Mouse (Mus musculus): ENCODE results near the gene Acsf2. TPM values are rescaled to one million over a fixed set of nuclear protein-coding genes. Genes with fewer than 3 reads are reported as not detected.

The Acsf2 gene
- polyA plus RNA-seq, 1 experiment from 2014 or later = 1.7 TPM

- H3K9me3 ChIP-seq = 0 out of 2 replicates have a peak, but pooled peaks cover 3% of the 10 kb centered on the region
- no peak overlapping the region for H3K4me3 ChIP-seq (replicated peaks)
- H3K9ac ChIP-seq (replicated peaks) = no peak overlapping the region
- H3K27me3 ChIP-seq = 0 out of 2 replicates have a peak, but pooled peaks cover 3% of the 10 kb centered on the region
- no peaks in the 10 kb centered on the region for H3K36me3 ChIP-seq
- no peak overlapping the region for H3K4me2 ChIP-seq (replicated peaks)
- ATAC-seq = no peak
- H3K4me1 ChIP-seq (replicated peaks) = no peaks in the 10 kb centered on the region
- no peak overlapping the region for H3K27ac ChIP-seq
Measured at GRCm38 (mm10) chr11:94621458-94621852, 19.8 kb upstream of the Acsf2 start.

- ATAC-seq = no peak
- H3K4me2 ChIP-seq (replicated peaks) = no peak overlapping the region
- H3K27ac ChIP-seq = no peak overlapping the region
- no peak overlapping the region for H3K9ac ChIP-seq (replicated peaks)
- 0 out of 2 replicates have a peak, but pooled peaks cover 3% of the 10 kb centered on the region for H3K27me3 ChIP-seq
- 52% methylated on average over 6 of the region's 6 CpGs for WGBS
- no peak overlapping the region for H3K4me3 ChIP-seq (replicated peaks)
- H3K36me3 ChIP-seq = no peaks in the 10 kb centered on the region
- H3K9me3 ChIP-seq = 0 out of 2 replicates have a peak, but pooled peaks cover 3% of the 10 kb centered on the region
- no peaks in the 10 kb centered on the region for H3K4me1 ChIP-seq (replicated peaks)
Measured at GRCm38 (mm10) chr11:94620766-94621457, 19.2 kb upstream of the Acsf2 start.

- ATAC-seq = no peak
- H3K4me1 ChIP-seq (replicated peaks) = 0 out of 2 replicates have a peak, but pooled peaks cover 6% of the 10 kb centered on the region
- H3K36me3 ChIP-seq = no peaks in the 10 kb centered on the region
- 89% methylated on average over 2 of the region's 2 CpGs for WGBS
- H3K9me3 ChIP-seq = 0 out of 2 replicates have a peak, but pooled peaks cover 3% of the 10 kb centered on the region
- no peak overlapping the region for H3K4me3 ChIP-seq (replicated peaks)
- no peak overlapping the region for H3K27ac ChIP-seq
- H3K9ac ChIP-seq (replicated peaks) = no peak overlapping the region
- no peak overlapping the region for H3K4me2 ChIP-seq (replicated peaks)
- 0 out of 2 replicates have a peak, but pooled peaks cover 7% of the 10 kb centered on the region for H3K27me3 ChIP-seq
Measured at GRCm38 (mm10) chr11:94617646-94618045, 16.0 kb upstream of the Acsf2 start.

- Histone ChIP-seq H3K9me3 (0 out of 2 replicates have a peak, but pooled peaks cover 3% of the 10 kb centered on the region), H3K27me3 (0 out of 2 replicates have a peak, but pooled peaks cover 7% of the 10 kb centered on the region), H3K36me3 (no peaks in the 10 kb centered on the region), H3K27ac (no peak overlapping the region), H3K4me1 (replicated peaks) (0 out of 2 replicates have a peak, but pooled peaks cover 6% of the 10 kb centered on the region), H3K9ac (replicated peaks) (no peak overlapping the region), H3K4me2 (replicated peaks) (no peak overlapping the region), H3K4me3 (replicated peaks) (no peak overlapping the region)
- WGBS = 14% methylated on average over 4 of the region's 4 CpGs
- ATAC-seq = peak; percentile 56
Measured at GRCm38 (mm10) chr11:94615494-94615893, 13.8 kb upstream of the Acsf2 start.

GRCm38 (mm10) chr11:94614603-94615002, 12.9 kb upstream of the Acsf2 start:
- Histone ChIP-seq H3K9me3 (0 out of 2 replicates have a peak, but pooled peaks cover 3% of the 10 kb centered on the region), H3K27me3 (0 out of 2 replicates have a peak, but pooled peaks cover 7% of the 10 kb centered on the region), H3K4me1 (replicated peaks) (0 out of 2 replicates have a peak, but pooled peaks cover 6% of the 10 kb centered on the region), H3K4me3 (replicated peaks) (no peak overlapping the region), H3K9ac (replicated peaks) (no peak overlapping the region), H3K4me2 (replicated peaks) (no peak overlapping the region), H3K36me3 (no peaks in the 10 kb centered on the region), H3K27ac (no peak overlapping the region)
- 80% methylated on average over 4 of the region's 4 CpGs for WGBS
- ATAC-seq = no peak

GRCm38 (mm10) chr11:94610744-94611740, 9.4 kb upstream of the Acsf2 start:
- 71% methylated on average over 4 of the region's 4 CpGs for WGBS
- H3K27me3 ChIP-seq = 0 out of 2 replicates have a peak, but pooled peaks cover 4% of the 10 kb centered on the region
- H3K4me1 ChIP-seq (replicated peaks) = 0 out of 2 replicates have a peak, but pooled peaks cover 6% of the 10 kb centered on the region
- H3K9me3 ChIP-seq = 0 out of 2 replicates have a peak, but pooled peaks cover 4% of the 10 kb centered on the region
- no peak overlapping the region for H3K9ac ChIP-seq (replicated peaks)
- no peak overlapping the region for H3K4me2 ChIP-seq (replicated peaks)
- H3K36me3 ChIP-seq = no peaks in the 10 kb centered on the region
- ATAC-seq = no peak
- no peak overlapping the region for H3K27ac ChIP-seq
- no peak overlapping the region for H3K4me3 ChIP-seq (replicated peaks)

GRCm38 (mm10) chr11:94602356-94602955, 785 bp upstream of the Acsf2 start:
- Histone ChIP-seq H3K9ac (replicated peaks) (no peak overlapping the region), H3K27me3 (peaks cover 6% of the 10 kb centered on the region; the same call in 1 of the 2 replicates), H3K4me2 (replicated peaks) (peak overlapping the region; percentile 74), H3K4me1 (replicated peaks) (peaks cover 10% of the 10 kb centered on the region), H3K9me3 (no peaks in the 10 kb centered on the region), H3K4me3 (replicated peaks) (no peak overlapping the region; the same call in 1 of the 2 replicates), H3K27ac (no peak overlapping the region), H3K36me3 (no peaks in the 10 kb centered on the region)
- ATAC-seq = no peak
- 67% methylated on average over 11 of the region's 11 CpGs for WGBS

GRCm38 (mm10) chr11:94600447-94600846, 1.2 kb downstream of the Acsf2 start:
- no peaks in the 10 kb centered on the region for H3K36me3 ChIP-seq
- no peaks in the 10 kb centered on the region for H3K9me3 ChIP-seq
- H3K27me3 ChIP-seq = peaks cover 6% of the 10 kb centered on the region; the same call in 1 of the 2 replicates
- no peak overlapping the region for H3K4me3 ChIP-seq (replicated peaks)
- peaks cover 10% of the 10 kb centered on the region for H3K4me1 ChIP-seq (replicated peaks)
- no peak for ATAC-seq
- 91% methylated on average over 7 of the region's 7 CpGs for WGBS
- H3K9ac ChIP-seq (replicated peaks) = no peak overlapping the region
- H3K27ac ChIP-seq = no peak overlapping the region
- no peak overlapping the region for H3K4me2 ChIP-seq (replicated peaks)

- Histone ChIP-seq H3K9me3 (no peaks in the 10 kb centered on the region), H3K27me3 (peaks cover 6% of the 10 kb centered on the region; the same call in 1 of the 2 replicates), H3K9ac (replicated peaks) (no peak overlapping the region), H3K4me2 (replicated peaks) (no peak overlapping the region), H3K27ac (no peak overlapping the region), H3K36me3 (no peaks in the 10 kb centered on the region), H3K4me1 (replicated peaks) (peaks cover 10% of the 10 kb centered on the region), H3K4me3 (replicated peaks) (no peak overlapping the region)
- ATAC-seq = no peak
- WGBS = 81% methylated on average over 6 of the region's 6 CpGs
Measured at GRCm38 (mm10) chr11:94598437-94599120, 3.1 kb downstream of the Acsf2 start.

GRCm38 (mm10) chr11:94597319-94597718, 4.4 kb downstream of the Acsf2 start:
- H3K9ac ChIP-seq (replicated peaks) = no peak overlapping the region
- H3K4me1 ChIP-seq (replicated peaks) = peaks cover 10% of the 10 kb centered on the region
- no peak for ATAC-seq
- no peak overlapping the region for H3K4me2 ChIP-seq (replicated peaks)
- 93% methylated on average over 4 of the region's 4 CpGs for WGBS
- no peaks in the 10 kb centered on the region for H3K36me3 ChIP-seq
- no peak overlapping the region for H3K27ac ChIP-seq
- H3K27me3 ChIP-seq = peaks cover 4% of the 10 kb centered on the region; the same call in 1 of the 2 replicates
- H3K4me3 ChIP-seq (replicated peaks) = no peak overlapping the region
- no peaks in the 10 kb centered on the region for H3K9me3 ChIP-seq

- Histone ChIP-seq H3K36me3 (no peaks in the 10 kb centered on the region), H3K9me3 (no peaks in the 10 kb centered on the region), H3K4me3 (replicated peaks) (no peak overlapping the region), H3K4me1 (replicated peaks) (peaks cover 5% of the 10 kb centered on the region), H3K4me2 (replicated peaks) (no peak overlapping the region), H3K27ac (no peak overlapping the region), H3K27me3 (no peaks in the 10 kb centered on the region), H3K9ac (replicated peaks) (no peak overlapping the region)
- 71% methylated on average over 7 of the region's 7 CpGs for WGBS
- no peak for ATAC-seq
Measured at GRCm38 (mm10) chr11:94596311-94596852, 5.3 kb downstream of the Acsf2 start.
